Mouse (Mus musculus) left cerebral cortex, adult 6 months (tissue): ENCODE results near the gene Dab1. TPM values are rescaled to one million over a fixed set of nuclear protein-coding genes. Genes with fewer than 3 reads are reported as not detected.

Source experiments
- long read RNA-seq, 2 experiments: library from polyadenylated mRNA; unstranded; transcript quantifications; one replicate each; pipeline ENCODE4 v2.0.0; 2019 to 2020
- polyA plus RNA-seq: library from polyadenylated mRNA; unstranded; fragments of <200 nt; fragmentation: Nextera tagmentation; gene quantifications from 2 replicates; pipeline ENCODE4 v1.2.3, GENCODE M21; 2021

The Dab1 gene
- polyA plus RNA-seq: 81.7 and 95.6 TPM in 2 replicates
- long read RNA-seq, experiment 1, full-length matches to known transcripts: 144 of 359 reads
- long read RNA-seq, experiment 1, partial matches to known transcripts: 55 of 359 reads
- long read RNA-seq, experiment 1, other reads (novel, unspliced or antisense): 160 of 359 reads
- long read RNA-seq, experiment 2, full-length matches to known transcripts: 35 of 149 reads
- long read RNA-seq, experiment 2, partial matches to known transcripts: 38 of 149 reads
- long read RNA-seq, experiment 2, other reads (novel, unspliced or antisense): 76 of 149 reads

DNA sequence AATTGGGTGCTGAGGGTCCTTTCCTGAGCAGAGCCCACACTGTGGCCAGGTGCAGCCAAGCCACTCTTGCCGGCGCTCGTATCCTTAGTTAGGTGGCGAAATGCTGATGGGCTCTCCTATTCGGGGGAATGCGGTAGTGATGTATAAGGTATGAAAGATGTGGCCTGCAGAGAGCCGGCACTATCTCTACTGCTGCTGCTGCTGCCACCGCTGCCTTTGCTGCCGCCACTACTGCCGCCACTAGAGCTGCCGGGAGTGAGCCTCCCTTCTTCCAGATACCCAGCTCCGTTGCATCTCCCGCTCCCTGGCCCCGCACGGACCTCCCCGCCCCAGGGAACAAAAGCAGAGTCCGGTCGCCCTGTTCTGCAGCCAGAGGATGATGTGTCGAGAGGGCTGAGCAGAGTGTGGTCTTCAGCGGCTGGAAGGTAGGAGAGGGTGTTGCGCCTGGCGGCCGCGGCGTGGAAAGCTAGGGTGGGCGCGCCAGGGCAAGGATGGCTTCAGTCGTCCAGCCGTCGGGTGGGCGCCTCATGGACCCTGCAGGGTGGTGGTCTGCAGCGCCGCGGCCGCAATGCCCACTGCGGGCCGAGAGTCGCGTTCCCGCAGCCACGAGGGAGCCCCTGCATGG is at the start of gene Dab1:
TSS of gene Dab1 (plus strand) at position 39 of the 625 bp plus-strand sequence.

DNA sequence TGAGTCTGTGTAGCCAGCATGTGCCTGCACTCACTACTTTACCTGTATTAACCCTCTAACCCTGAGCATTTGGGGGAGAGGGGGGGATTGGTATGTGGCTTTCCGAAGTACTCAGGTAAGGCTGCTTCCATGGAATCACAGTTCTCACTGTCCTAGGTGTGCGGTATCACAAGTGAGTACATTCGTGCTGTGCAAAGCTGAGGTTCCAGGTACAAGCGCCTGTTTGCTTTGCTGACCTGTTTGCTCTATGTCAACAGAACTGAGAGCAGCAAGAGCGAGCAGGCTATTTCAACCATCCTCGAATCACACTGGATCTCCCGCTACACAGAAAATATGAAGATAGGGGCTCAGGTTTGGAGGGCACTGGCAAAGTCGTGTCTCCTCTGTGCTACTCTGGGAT is 1146.9 kb downstream of the Dab1 start, which contains the start of gene C8b:
TSS of gene C8b (plus strand) at position 253 of the 400 bp plus-strand sequence.

